Mouse (Mus musculus) kidney, adult 11 months (tissue): ENCODE measurements around the gene Asic2.

Source experiments
- DNase-seq: peaks from one replicate; pipeline ENCODE4 v3.0.0; 2022

Gene Asic2

GRCm38 (mm10) chr11:80886365-80886764, 1081.9 kb downstream of the Asic2 start:
- DNase-seq: no peak

- DNase-seq: no peak
Measured at GRCm38 (mm10) chr11:80884521-80885231, 1083.6 kb downstream of the Asic2 start.

- DNase-seq: no peak
Measured at GRCm38 (mm10) chr11:80882229-80882810, 1085.9 kb downstream of the Asic2 start.

GRCm38 (mm10) chr11:80878026-80878425, 1090.2 kb downstream of the Asic2 start:
- no peak for DNase-seq

GRCm38 (mm10) chr11:80877131-80877651, 1091.1 kb downstream of the Asic2 start:
- DNase-seq: peak; percentile 90

- DNase-seq: peak; percentile 49
Measured at GRCm38 (mm10) chr11:80872509-80873474, 1095.5 kb downstream of the Asic2 start.

GRCm38 (mm10) chr11:80868039-80868438, 1100.2 kb downstream of the Asic2 start:
- DNase-seq: no peak

- no peak for DNase-seq
Measured at GRCm38 (mm10) chr11:80862941-80863340, 1105.3 kb downstream of the Asic2 start.

- DNase-seq: no peak
Measured at GRCm38 (mm10) chr11:80858065-80858464, 1110.2 kb downstream of the Asic2 start, which contains the start of gene Spaca3. Spaca3 (plus strand) TSS chr11:80858365.

GRCm38 (mm10) chr11:80856827-80857226, 1111.4 kb downstream of the Asic2 start:
- no peak for DNase-seq

GRCm38 (mm10) chr11:80854908-80855307, 1113.3 kb downstream of the Asic2 start:
- no peak for DNase-seq

GRCm38 (mm10) chr11:80854430-80854829, 1113.8 kb downstream of the Asic2 start:
- DNase-seq: no peak

- no peak for DNase-seq
Measured at GRCm38 (mm10) chr11:80853014-80853413, 1115.2 kb downstream of the Asic2 start.

- no peak for DNase-seq
Measured at GRCm38 (mm10) chr11:80851859-80852258, 1116.4 kb downstream of the Asic2 start.

- no peak for DNase-seq
Measured at GRCm38 (mm10) chr11:80848131-80848530, 1120.1 kb downstream of the Asic2 start.

- DNase-seq: no peak
Measured at GRCm38 (mm10) chr11:80846115-80846514, 1122.1 kb downstream of the Asic2 start.

- no peak for DNase-seq
Measured at GRCm38 (mm10) chr11:80845486-80845885, 1122.8 kb downstream of the Asic2 start.

GRCm38 (mm10) chr11:80843435-80843834, 1124.8 kb downstream of the Asic2 start:
- DNase-seq: no peak

- DNase-seq: no peak
Measured at GRCm38 (mm10) chr11:80838724-80839123, 1129.5 kb downstream of the Asic2 start.

- no peak for DNase-seq
Measured at GRCm38 (mm10) chr11:80835841-80836240, 1132.4 kb downstream of the Asic2 start.

- no peak for DNase-seq
Measured at GRCm38 (mm10) chr11:80835395-80835794, 1132.9 kb downstream of the Asic2 start.
